Mouse (Mus musculus): Measurements from ENCODE around the gene Adh7. TPM values are rescaled to one million over a fixed set of nuclear protein-coding genes. Genes with fewer than 3 reads are reported as not detected.

Adh7 gene
- polyA plus RNA-seq, 1 experiment = not detected

Other genes with a start within 250 kb of the Adh7 start
- 9.0 and 10.9 TPM in 2 replicates for gene Dapp1, start 236.2 kb upstream of the Adh7 start, polyA plus RNA-seq (2012; rRNA removed)
- 0.02 and 0.04 TPM in 2 replicates for gene 1110002E22Rik, start 152.7 kb upstream of the Adh7 start, polyA plus RNA-seq (2012; rRNA removed)
- 0.06 and 0.49 TPM in 2 replicates for gene Gm5105, start 150.4 kb upstream of the Adh7 start, polyA plus RNA-seq (2012; rRNA removed)
- 0.73 and 0.96 TPM in 2 replicates for gene Trmt10a, start 74.3 kb upstream of the Adh7 start, polyA plus RNA-seq (2012; rRNA removed)
- 70.5 and 272 TPM in 2 replicates for gene Mttp, start 72.8 kb upstream of the Adh7 start, polyA plus RNA-seq (2012; rRNA removed)
- not detected in 2 replicates for gene 4930579F01Rik, start 23.9 kb upstream of the Adh7 start, polyA plus RNA-seq (2012; rRNA removed)
- gene Adh1, start 43.2 kb downstream of the Adh7 start, polyA plus RNA-seq (2012; rRNA removed) = 25.1 and 63.3 TPM in 2 replicates
- 8.5 and 52.6 TPM in 2 replicates for gene Adh6a, start 95.5 kb downstream of the Adh7 start, polyA plus RNA-seq (2012; rRNA removed)
- gene Adh6b, start 124.0 kb downstream of the Adh7 start, polyA plus RNA-seq (2012; rRNA removed) = not detected in 2 replicates
- 0.19 and 1.2 TPM in 2 replicates for gene Adh4, start 197.7 kb downstream of the Adh7 start, polyA plus RNA-seq (2012; rRNA removed)
- gene Adh5, start 225.3 kb downstream of the Adh7 start, polyA plus RNA-seq (2012; rRNA removed) = 25.6 and 26.9 TPM in 2 replicates